Mouse (Mus musculus) midbrain, embryonic 16.5 days (tissue): ENCODE data around the gene Ap3s2. TPM values are rescaled to one million over a fixed set of nuclear protein-coding genes. Genes with fewer than 3 reads are reported as not detected.

Experiments used
- ATAC-seq: fragments of 200-750 bp; cut with Nextera tagmentation; 2 replicates; pipeline ENCODE4 v1.8.0; 2017; ENCODE audit warnings: moderate TSS enrichment
- H3K27ac ChIP-seq: fragments of 300-500 bp; sonication (generic); 2 replicates; pipeline ENCODE4 v1.5.1; 2014; ENCODE audit warnings: mild to moderate bottlenecking, low read length, mixed read lengths
- H3K27me3 ChIP-seq: fragments of 300-500 bp; sonication (generic); 2 replicates; pipeline ENCODE4 v1.6.1; 2014; ENCODE audit warnings: low read depth, low read length, mixed read lengths; ENCODE audit not compliant: control insufficient read depth, insufficient read depth
- H3K36me3 ChIP-seq: fragments of 300-500 bp; sonication (generic); 2 replicates; pipeline ENCODE4 v1.6.1; 2014; ENCODE audit warnings: mild to moderate bottlenecking, low read length, moderate library complexity, mixed read lengths; ENCODE audit not compliant: control insufficient read depth, insufficient read depth
- H3K4me1 ChIP-seq: fragments of 300-500 bp; sonication (generic); 2 replicates; pipeline ENCODE4 v1.6.1; 2014; ENCODE audit warnings: mild to moderate bottlenecking, low read length, mixed read lengths; ENCODE audit not compliant: control insufficient read depth, insufficient read depth
- H3K4me2 ChIP-seq: fragments of 300-500 bp; sonication (generic); 2 replicates; pipeline ENCODE4 v1.6.1; 2014; ENCODE audit warnings: mild to moderate bottlenecking, low read length, mixed read lengths
- H3K4me3 ChIP-seq: fragments of 300-500 bp; sonication (generic); 2 replicates; pipeline ENCODE4 v1.5.1; 2014; ENCODE audit warnings: low read depth, mild to moderate bottlenecking, low read length, moderate library complexity, mixed read lengths
- H3K9ac ChIP-seq: fragments of 300-500 bp; sonication (generic); 2 replicates; pipeline ENCODE4 v1.6.1; 2014; ENCODE audit warnings: low read depth, low read length, mixed read lengths
- H3K9me3 ChIP-seq: fragments of 300-500 bp; sonication (generic); replicated peaks from 2 replicates; pipeline ENCODE4 v1.6.1; 2014; ENCODE audit warnings: mild to moderate bottlenecking, low read length, mixed read lengths; ENCODE audit not compliant: control insufficient read depth, poor library complexity, severe bottlenecking
- WGBS: fragments of 180-500 bp; shearing (Covaris S2); extraction: QIAGEN DNeasy Blood & Tissue Kit; methylation state at CpG from one replicate; pipeline ENCODE4 v1.1.7; 2014; 5-methylcytosine and 5-hydroxymethylcytosine counted together
- polyA plus RNA-seq: library from polyadenylated mRNA; unstranded; fragments of >200 nt; fragmentation: Nextera tagmentation; extraction: Ambion mirVana; gene quantifications from 2 replicates; pipeline ENCODE4 v1.2.1, GENCODE M21; 2015

Ap3s2 gene
- polyA plus RNA-seq, 1 experiment from 2014 or later = 54.6 TPM

DNA sequence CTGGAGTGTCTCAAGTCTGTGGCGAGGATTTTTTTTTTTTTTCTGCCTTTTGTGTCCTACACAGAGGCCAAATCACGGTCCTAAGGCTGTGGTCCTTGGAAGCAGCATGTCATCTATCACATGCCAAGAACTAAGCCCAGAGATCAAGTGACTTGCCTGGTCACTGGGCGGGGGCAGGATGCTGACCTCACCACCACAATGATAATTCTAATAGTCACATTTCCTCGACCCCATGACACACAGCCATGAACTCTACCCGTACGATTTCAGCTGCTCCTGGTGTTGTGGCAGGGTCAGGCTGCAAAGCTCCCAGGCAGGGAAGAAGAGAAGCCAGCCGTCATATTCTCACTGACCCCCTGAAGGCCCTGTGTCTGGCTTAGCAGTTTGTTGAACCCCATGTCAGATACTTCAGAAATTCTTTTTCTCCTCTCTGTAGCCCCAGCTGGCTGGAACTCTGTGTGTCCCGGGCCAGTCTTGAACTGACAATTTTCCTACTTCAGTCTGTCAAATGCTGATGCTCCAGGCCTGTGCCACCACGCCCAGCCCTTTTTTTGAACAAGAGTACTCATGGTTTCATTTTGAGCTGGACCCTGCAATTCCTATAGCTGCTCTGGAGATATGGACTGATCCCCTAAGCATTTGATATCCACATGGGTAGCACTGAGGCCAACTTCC, 61.4 kb downstream of the Ap3s2 start:
- Histone ChIP-seq H3K4me2 (no peak overlapping the region), H3K27ac (no peak overlapping the region), H3K9ac (no peak overlapping the region), H3K9me3 (no peaks in the 10 kb centered on the region), H3K27me3 (no peaks in the 10 kb centered on the region), H3K4me3 (no peak overlapping the region), H3K4me1 (no peaks in the 10 kb centered on the region), H3K36me3 (no peaks in the 10 kb centered on the region)
- 72% methylated on average over 9 of the region's 9 CpGs for WGBS
- no peak for ATAC-seq

GRCm38 (mm10) chr7:79858202-79858934, 62.1 kb downstream of the Ap3s2 start:
- no peak for ATAC-seq
- no peak overlapping the region for H3K27ac ChIP-seq
- H3K4me2 ChIP-seq = no peak overlapping the region
- H3K9me3 ChIP-seq = no peaks in the 10 kb centered on the region
- WGBS = 69% methylated on average over 11 of the region's 11 CpGs
- H3K36me3 ChIP-seq = no peaks in the 10 kb centered on the region
- H3K9ac ChIP-seq = no peak overlapping the region
- no peaks in the 10 kb centered on the region for H3K27me3 ChIP-seq
- H3K4me1 ChIP-seq = no peaks in the 10 kb centered on the region
- no peak overlapping the region for H3K4me3 ChIP-seq

DNA sequence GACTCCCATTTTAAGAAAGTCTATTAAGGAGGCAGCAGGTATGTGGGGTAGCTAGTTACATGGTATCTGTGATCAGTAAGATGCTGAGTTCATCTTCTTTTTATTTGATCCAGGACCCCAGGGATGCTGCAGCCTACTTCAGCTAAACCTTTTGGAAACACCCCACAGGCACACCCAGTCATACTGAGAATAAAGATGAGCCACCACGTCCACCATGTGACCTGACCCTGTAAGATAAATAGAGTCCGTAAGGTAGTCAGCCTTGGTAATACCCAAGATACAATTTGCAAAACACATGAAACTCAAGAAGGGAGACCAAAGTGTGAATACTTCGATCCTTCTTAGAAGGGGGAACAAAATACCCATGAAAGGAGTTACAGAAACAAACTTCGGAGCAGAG, 64.1 kb downstream of the Ap3s2 start:
- Histone ChIP-seq H3K27ac (no peak overlapping the region), H3K4me2 (no peak overlapping the region), H3K36me3 (no peaks in the 10 kb centered on the region), H3K9me3 (no peaks in the 10 kb centered on the region), H3K27me3 (no peaks in the 10 kb centered on the region), H3K4me3 (no peak overlapping the region), H3K4me1 (no peaks in the 10 kb centered on the region), H3K9ac (no peak overlapping the region)
- 85% methylated on average over 4 of the region's 4 CpGs for WGBS
- ATAC-seq = no peak

- H3K4me2 ChIP-seq = peak overlapping the region; percentile 45
- peak overlapping the region; percentile 26 for H3K4me3 ChIP-seq
- H3K4me1 ChIP-seq = no peaks in the 10 kb centered on the region
- WGBS = 10% methylated on average over 51 of the region's 53 CpGs
- H3K27me3 ChIP-seq = peaks cover 7% of the 10 kb centered on the region; the same call in 1 of the 2 replicates
- no peaks in the 10 kb centered on the region for H3K9me3 ChIP-seq
- H3K9ac ChIP-seq = no peak overlapping the region
- H3K27ac ChIP-seq = no peak overlapping the region
- no peaks in the 10 kb centered on the region for H3K36me3 ChIP-seq
- ATAC-seq = no peak
Measured at GRCm38 (mm10) chr7:79847456-79848451, 72.7 kb downstream of the Ap3s2 start.

DNA sequence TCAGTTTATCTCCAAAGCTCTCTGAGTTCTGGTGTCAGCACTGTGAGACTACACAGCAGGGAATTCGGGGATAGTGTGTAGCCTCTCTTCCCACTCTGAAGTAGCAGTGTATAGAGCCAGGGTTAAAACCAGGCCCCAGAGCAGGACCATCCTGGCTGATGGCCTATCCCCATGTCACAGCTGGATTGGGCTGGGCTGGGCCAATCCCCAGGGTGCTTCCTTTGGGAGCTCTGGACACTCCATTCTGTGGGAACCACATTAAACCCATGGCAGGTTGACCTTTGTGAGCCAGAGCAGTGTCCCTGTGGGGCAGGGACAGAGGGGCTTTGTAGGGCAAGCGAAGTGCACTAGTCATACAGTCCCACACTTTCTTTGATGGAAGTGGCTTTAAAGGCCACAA, 74.1 kb downstream of the Ap3s2 start:
- peaks cover 7% of the 10 kb centered on the region; the same call in 1 of the 2 replicates for H3K27me3 ChIP-seq
- WGBS = 77% methylated on average over 2 of the region's 2 CpGs

GRCm38 (mm10) chr7:79844090-79844802, 76.2 kb downstream of the Ap3s2 start:
- 76% methylated on average over 8 of the region's 8 CpGs for WGBS
- H3K27me3 ChIP-seq = peaks cover 7% of the 10 kb centered on the region; the same call in 1 of the 2 replicates
- ATAC-seq = no peak
- H3K4me3 ChIP-seq = no peak overlapping the region
- H3K27ac ChIP-seq = no peak overlapping the region
- H3K36me3 ChIP-seq = no peaks in the 10 kb centered on the region
- H3K9me3 ChIP-seq = no peaks in the 10 kb centered on the region
- no peaks in the 10 kb centered on the region for H3K4me1 ChIP-seq
- no peak overlapping the region for H3K9ac ChIP-seq
- H3K4me2 ChIP-seq = no peak overlapping the region

More for the DNA sequence above, 74.1 kb downstream of the Ap3s2 start:
- Histone ChIP-seq H3K4me2 (no peak overlapping the region), H3K4me1 (no peaks in the 10 kb centered on the region), H3K9ac (no peak overlapping the region), H3K27ac (no peak overlapping the region), H3K4me3 (no peak overlapping the region), H3K36me3 (no peaks in the 10 kb centered on the region), H3K9me3 (no peaks in the 10 kb centered on the region)
- no peak for ATAC-seq

DNA sequence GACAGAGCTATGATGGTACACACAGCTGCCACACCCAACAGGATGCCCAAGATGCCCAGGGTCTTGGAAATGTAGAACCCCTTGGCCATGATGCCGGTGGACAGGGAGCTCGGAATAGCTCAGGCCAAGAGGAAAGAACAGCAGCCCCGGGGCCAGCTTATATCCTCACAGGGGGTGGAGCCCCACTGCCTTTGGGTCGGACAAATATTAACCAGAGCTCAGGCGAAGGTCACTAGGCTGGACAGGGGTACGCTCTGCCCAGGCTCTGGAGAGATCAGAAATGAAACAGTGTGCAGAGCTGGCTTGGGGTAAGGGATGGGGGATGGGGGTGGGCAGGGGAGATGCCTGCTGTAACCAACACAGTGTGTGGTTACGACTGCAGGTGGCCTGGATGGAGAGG, 78.3 kb downstream of the Ap3s2 start:
- H3K36me3 ChIP-seq = no peaks in the 10 kb centered on the region
- WGBS = 62% methylated on average over 7 of the region's 7 CpGs
- no peak overlapping the region for H3K9ac ChIP-seq
- H3K27me3 ChIP-seq = peaks cover 4% of the 10 kb centered on the region; the same call in 1 of the 2 replicates
- no peaks in the 10 kb centered on the region for H3K9me3 ChIP-seq
- no peak for ATAC-seq
- H3K4me3 ChIP-seq = no peak overlapping the region
- no peak overlapping the region for H3K27ac ChIP-seq
- H3K4me2 ChIP-seq = no peak overlapping the region
- H3K4me1 ChIP-seq = no peaks in the 10 kb centered on the region

DNA sequence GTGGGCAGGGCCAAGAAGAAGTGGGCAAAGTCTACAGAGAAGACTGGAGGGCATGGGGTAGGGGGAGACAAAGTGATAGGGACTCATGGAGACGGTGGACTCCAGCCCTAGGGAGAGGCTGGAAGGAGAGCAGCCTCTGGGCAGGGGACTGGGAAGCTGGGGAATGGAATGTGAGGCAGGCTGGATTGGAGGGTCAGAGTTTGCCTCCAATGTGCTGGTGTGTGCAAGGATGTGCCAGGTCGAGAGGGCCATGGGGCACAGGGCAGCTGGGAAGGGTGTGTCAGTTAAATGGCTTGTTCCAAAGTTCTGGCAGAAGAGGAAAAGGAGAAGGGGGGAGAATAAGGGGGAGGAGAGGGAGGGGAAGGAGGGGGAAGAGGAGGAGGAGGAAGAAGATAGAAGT, 83.2 kb downstream of the Ap3s2 start:
- no peaks in the 10 kb centered on the region for H3K36me3 ChIP-seq
- H3K9me3 ChIP-seq = no peaks in the 10 kb centered on the region
- 75% methylated on average over 2 of the region's 2 CpGs for WGBS
- no peaks in the 10 kb centered on the region for H3K4me1 ChIP-seq
- H3K27ac ChIP-seq = no peak overlapping the region
- H3K4me2 ChIP-seq = no peak overlapping the region
- no peak overlapping the region for H3K4me3 ChIP-seq
- ATAC-seq = no peak
- H3K9ac ChIP-seq = no peak overlapping the region
- H3K27me3 ChIP-seq = no peaks in the 10 kb centered on the region
